Mouse (Mus musculus) megakaryocyte, embryonic 14.5 days (primary cell): ENCODE measurements around the gene Ssx2ip.

ENCODE experiments used
- FLI1 ChIP-seq: IDR thresholded peaks from 2 replicates; pipeline ENCODE4 v1.6.1; 2012; ENCODE audit warnings: low read length, inconsistent platforms, mixed read lengths
- GATA1 ChIP-seq: IDR thresholded peaks from 3 replicates; pipeline ENCODE4 v1.6.1; 2012; ENCODE audit warnings: mixed read lengths, low read length, inconsistent platforms, borderline replicate concordance

GRCm38 (mm10) chr3:146442936-146443335 lies 38.5 kb downstream of the Ssx2ip start:
- no peak for TF ChIP-seq GATA1
- TF ChIP-seq FLI1 = no peak
